In the genomic region with DNA sequence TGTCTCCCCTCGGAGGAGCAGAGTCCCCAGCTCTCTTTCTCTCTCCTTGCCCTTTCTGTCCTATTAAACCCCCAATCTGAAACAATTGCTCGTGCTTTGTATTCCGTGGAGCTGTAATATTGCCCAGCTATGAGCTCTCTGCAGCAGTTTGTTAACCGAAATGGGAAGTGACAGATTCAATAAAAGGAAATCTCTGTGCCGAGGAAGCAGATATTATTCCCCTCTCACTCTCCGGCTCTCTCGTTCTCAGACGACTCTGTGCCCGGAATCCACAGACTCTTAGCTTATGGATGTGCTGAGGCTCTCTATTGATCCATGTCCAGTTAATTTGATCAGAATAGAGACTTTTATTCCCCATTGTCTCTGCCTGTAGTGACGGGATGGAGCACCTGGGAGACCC, we compare ENCODE assay signal across 19 mouse cellular contexts.
DNase-seq lines count a peak whose midpoint lies in the region; ATAC-seq and TF ChIP-seq lines count a peak whose summit lies in the region.
"Had no signal": no experiment of that assay in that cellular context is flagged by ENCODE, and none has a peak within 500 bp of the region (broad histone marks: within the 10 kb centered on the region; RNA-seq: fewer than 3 reads in every experiment).

No protein-coding gene starts in this region.

- no peaks in the 10 kb centered on the region for H3K9me3 ChIP-seq in forebrain, embryonic 15.5 days
- H3K9me3 ChIP-seq in forebrain, embryonic 11.5 days (ENCODE audit: control insufficient read depth, low read length) = no peaks in the 10 kb centered on the region
- no peaks in the 10 kb centered on the region for H3K9me3 ChIP-seq in hindbrain, embryonic 12.5 days (replicated peaks)
- no peaks in the 10 kb centered on the region for H3K9me3 ChIP-seq in midbrain, embryonic 13.5 days
- no peaks in the 10 kb centered on the region for H3K9me3 ChIP-seq in neural tube, embryonic 14.5 days (ENCODE audit: control insufficient read depth, low read length)
- H3K9me3 ChIP-seq: heart, embryonic 12.5 days; kidney, embryonic 15.5 days; limb, embryonic 12.5 days; liver, embryonic 12.5 days had no signal

- H3K4me3 ChIP-seq in forebrain, embryonic 15.5 days = no peak overlapping the region
- no peak overlapping the region for H3K4me3 ChIP-seq in forebrain, embryonic 11.5 days (ENCODE audit: low read depth, low read length)
- H3K4me3 ChIP-seq in hindbrain, embryonic 12.5 days = no peak overlapping the region
- H3K4me3 ChIP-seq in midbrain, embryonic 13.5 days (replicated peaks) = no peak overlapping the region
- H3K4me3 ChIP-seq in neural tube, embryonic 14.5 days (ENCODE audit: low read depth, low read length) = no peak overlapping the region
- H3K4me3 ChIP-seq in gastrocnemius, adult 2 months = no peak overlapping the region
- H3K4me3 ChIP-seq: heart, embryonic 12.5 days; kidney, embryonic 15.5 days; limb, embryonic 12.5 days; liver, embryonic 12.5 days had no signal

- no peak for ATAC-seq in forebrain, embryonic 15.5 days (replicated peaks)
- ATAC-seq in forebrain, embryonic 11.5 days (replicated peaks; ENCODE audit: low FRiP score) = no peak
- no peak for ATAC-seq in hindbrain, embryonic 12.5 days (ENCODE audit: low FRiP score)
- no peak for ATAC-seq in midbrain, embryonic 13.5 days
- no peak for ATAC-seq in neural tube, embryonic 14.5 days (ENCODE audit: low read depth)
- ATAC-seq: intestine, embryonic 16.5 days; liver, embryonic 12.5 days had no signal

- H3K9ac ChIP-seq in forebrain, embryonic 15.5 days (replicated peaks) = no peak overlapping the region
- no peak overlapping the region for H3K9ac ChIP-seq in forebrain, embryonic 11.5 days (ENCODE audit: low read length)
- H3K9ac ChIP-seq in hindbrain, embryonic 12.5 days = peak overlapping the region; percentile 32; the same call in 1 of the 2 replicates
- H3K9ac ChIP-seq in midbrain, embryonic 13.5 days (replicated peaks) = no peak overlapping the region
- H3K9ac ChIP-seq in neural tube, embryonic 14.5 days (replicated peaks; ENCODE audit: low read depth, low read length) = no peak overlapping the region; the same call in 1 of the 2 replicates
- H3K9ac ChIP-seq: heart, embryonic 12.5 days; kidney, embryonic 15.5 days; limb, embryonic 12.5 days; liver, embryonic 12.5 days had no signal

- DNase-seq in forebrain, embryonic 11.5 days (ENCODE audit: low spot score) = no peak
- no peak for DNase-seq in gastrocnemius, adult 2 months
- no peak for DNase-seq in urinary bladder, postnatal 25 days (ENCODE audit: low spot score)
- DNase-seq in heart, postnatal 25 days (ENCODE audit: low spot score) = no peak
- DNase-seq: heart, postnatal 14 days; kidney, postnatal 4 days; lung, adult 2 months; right cerebral cortex, postnatal 4 days had no signal

- no peak for TF ChIP-seq CTCF in gastrocnemius, adult 2 months (IDR thresholded peaks at IDR 0.05)

- intact Hi-C loops in gastrocnemius, adult 2 months (cut with DNase I) = no loop called here
- intact Hi-C loops in heart, postnatal 25 days (cut with DNase I) = no loop called here

- no peaks in the 10 kb centered on the region for H3K27me3 ChIP-seq in forebrain, embryonic 15.5 days
- H3K27me3 ChIP-seq in forebrain, embryonic 11.5 days (ENCODE audit: control insufficient read depth, insufficient read depth, low read length) = no peaks in the 10 kb centered on the region
- H3K27me3 ChIP-seq in hindbrain, embryonic 12.5 days = no peaks in the 10 kb centered on the region
- H3K27me3 ChIP-seq in midbrain, embryonic 13.5 days = no peaks in the 10 kb centered on the region
- H3K27me3 ChIP-seq in neural tube, embryonic 14.5 days (ENCODE audit: control insufficient read depth, insufficient read depth, low read length) = no peaks in the 10 kb centered on the region
- H3K27me3 ChIP-seq: heart, embryonic 12.5 days; kidney, embryonic 15.5 days; limb, embryonic 12.5 days; liver, embryonic 12.5 days had no signal

- peak overlapping the region; percentile 25; the same call in 1 of the 2 replicates for H3K27ac ChIP-seq in forebrain, embryonic 15.5 days (replicated peaks)
- no peak overlapping the region for H3K27ac ChIP-seq in forebrain, embryonic 11.5 days (ENCODE audit: low read depth, low read length)
- peak overlapping the region; percentile 84 for H3K27ac ChIP-seq in hindbrain, embryonic 12.5 days
- peak overlapping the region; percentile 75 for H3K27ac ChIP-seq in midbrain, embryonic 13.5 days
- peak overlapping the region; percentile 67 for H3K27ac ChIP-seq in neural tube, embryonic 14.5 days (ENCODE audit: low read depth, low read length)
- H3K27ac ChIP-seq in gastrocnemius, adult 2 months = no peak overlapping the region
- H3K27ac ChIP-seq: limb, embryonic 12.5 days; liver, embryonic 12.5 days; stomach, postnatal 0 days had no signal

- 26% methylated on average over 10 of the region's 10 CpGs for WGBS in forebrain, embryonic 15.5 days
- WGBS in forebrain, embryonic 11.5 days = 44% methylated on average over 10 of the region's 10 CpGs
- WGBS in hindbrain, embryonic 12.5 days = 30% methylated on average over 10 of the region's 10 CpGs
- WGBS in midbrain, embryonic 13.5 days = 34% methylated on average over 10 of the region's 10 CpGs
- 31% methylated on average over 10 of the region's 10 CpGs for WGBS in neural tube, embryonic 14.5 days

- H3K36me3 ChIP-seq in forebrain, embryonic 15.5 days = no peaks in the 10 kb centered on the region
- H3K36me3 ChIP-seq in forebrain, embryonic 11.5 days (ENCODE audit: control insufficient read depth, insufficient read depth, low read length) = no peaks in the 10 kb centered on the region
- no peaks in the 10 kb centered on the region for H3K36me3 ChIP-seq in hindbrain, embryonic 12.5 days
- H3K36me3 ChIP-seq in midbrain, embryonic 13.5 days = no peaks in the 10 kb centered on the region
- no peaks in the 10 kb centered on the region for H3K36me3 ChIP-seq in neural tube, embryonic 14.5 days (ENCODE audit: control insufficient read depth, insufficient read depth, low read length)
- H3K36me3 ChIP-seq: G1E; heart, embryonic 12.5 days; kidney, embryonic 15.5 days; limb, embryonic 12.5 days; liver, embryonic 12.5 days had no signal

- H3K4me1 ChIP-seq in forebrain, embryonic 15.5 days = peaks cover 55% of the 10 kb centered on the region
- H3K4me1 ChIP-seq in forebrain, embryonic 11.5 days (replicated peaks; ENCODE audit: control insufficient read depth, insufficient read depth, low read length) = peaks cover 11% of the 10 kb centered on the region
- peaks cover 48% of the 10 kb centered on the region for H3K4me1 ChIP-seq in hindbrain, embryonic 12.5 days
- H3K4me1 ChIP-seq in midbrain, embryonic 13.5 days (replicated peaks) = peaks cover 62% of the 10 kb centered on the region
- H3K4me1 ChIP-seq in neural tube, embryonic 14.5 days (ENCODE audit: control insufficient read depth, insufficient read depth, low read length) = peaks cover 61% of the 10 kb centered on the region

- H3K4me2 ChIP-seq in forebrain, embryonic 15.5 days (replicated peaks) = no peak overlapping the region
- H3K4me2 ChIP-seq in forebrain, embryonic 11.5 days (ENCODE audit: low read depth, low read length, severe bottlenecking) = no peak overlapping the region
- H3K4me2 ChIP-seq in hindbrain, embryonic 12.5 days (replicated peaks) = no peak overlapping the region; the same call in 1 of the 2 replicates
- no peak overlapping the region for H3K4me2 ChIP-seq in midbrain, embryonic 13.5 days (replicated peaks)
- no peak overlapping the region for H3K4me2 ChIP-seq in neural tube, embryonic 14.5 days (ENCODE audit: low read depth, low read length)
- H3K4me2 ChIP-seq: heart, embryonic 12.5 days; limb, embryonic 12.5 days; liver, embryonic 12.5 days had no signal

Comparison
In these comparisons a context has a peak if more than half of its experiments do, and no peak if none do; other contexts are left out.
1. H3K27ac ChIP-seq: peak in forebrain, embryonic 15.5 days (single experiment), hindbrain, embryonic 12.5 days (single experiment), midbrain, embryonic 13.5 days (single experiment) and neural tube, embryonic 14.5 days (single experiment); none in forebrain, embryonic 11.5 days (single experiment) and gastrocnemius, adult 2 months (single experiment).